Mouse (Mus musculus): ENCODE data around the gene Arhgap10. TPM values are rescaled to one million over a fixed set of nuclear protein-coding genes. Genes with fewer than 3 reads are reported as not detected.
A peak's percentile ranks its signal among the peaks of the same experiment; 100 is the strongest.

Gene Arhgap10
- total and polyA plus RNA-seq, 2 experiments from 2014 or later: 4.2 to 5.2 TPM

GRCm38 (mm10) chr8:77371006-77371405 lies 146.7 kb downstream of the Arhgap10 start:
- 92% methylated on average over 6 of the region's 6 CpGs for WGBS
- H3K4me2 ChIP-seq (ENCODE audit: low read depth, low read length): no peak overlapping the region
- H3K27me3 ChIP-seq (ENCODE audit: insufficient read depth, low read length): no peaks in the 10 kb centered on the region
- H3K9ac ChIP-seq (replicated peaks; ENCODE audit: low read length): no peak overlapping the region
- no peak for DNase-seq (ENCODE audit: low spot score)
- H3K9me3 ChIP-seq (ENCODE audit: low read length): no peaks in the 10 kb centered on the region
- H3K36me3 ChIP-seq (ENCODE audit: insufficient read depth, low read length): no peaks in the 10 kb centered on the region
- H3K4me1 ChIP-seq (ENCODE audit: insufficient read depth, low read length): 0 out of 2 replicates have a peak, but pooled peaks cover 2% of the 10 kb centered on the region
- H3K4me3 ChIP-seq (ENCODE audit: low read length): no peak overlapping the region
- ATAC-seq: no peak
- H3K27ac ChIP-seq: no peak overlapping the region
- TF ChIP-seq CTCF (IDR thresholded peaks at IDR 0.05; ENCODE audit: low read depth): no peak

DNA sequence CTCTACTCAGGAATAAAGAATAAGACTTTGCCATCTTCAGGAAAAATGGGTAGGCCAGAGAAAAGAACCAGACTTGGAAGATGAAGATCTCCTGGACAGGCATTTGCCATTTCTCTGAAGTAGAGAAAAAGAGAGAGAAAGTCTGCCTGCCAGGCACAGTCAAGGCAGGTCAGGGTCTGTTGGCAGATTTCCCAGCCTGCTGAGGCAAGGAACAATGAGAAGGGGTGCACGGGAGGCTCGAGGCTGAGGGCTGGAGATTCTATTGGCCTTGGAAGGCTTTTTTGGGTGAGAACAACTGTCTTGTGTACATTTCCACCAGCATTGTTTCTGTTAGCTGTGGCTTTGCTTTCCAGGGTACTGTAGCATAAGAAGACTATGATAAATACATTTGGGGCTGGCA lies 147.4 kb downstream of the Arhgap10 start:
- no peaks in the 10 kb centered on the region for H3K27me3 ChIP-seq (ENCODE audit: insufficient read depth, low read length)
- H3K4me1 ChIP-seq (ENCODE audit: insufficient read depth, low read length): 0 out of 2 replicates have a peak, but pooled peaks cover 2% of the 10 kb centered on the region
- 16% methylated on average over 2 of the region's 2 CpGs for WGBS
- no peak overlapping the region for H3K4me3 ChIP-seq (ENCODE audit: low read length)
- H3K9me3 ChIP-seq (ENCODE audit: low read length): no peaks in the 10 kb centered on the region
- no peak for TF ChIP-seq CTCF (IDR thresholded peaks at IDR 0.05; ENCODE audit: low read depth)
- ATAC-seq: 0 out of 2 replicates have a peak, but pooled peaks have one; percentile 27
- no peak overlapping the region for H3K27ac ChIP-seq
- peak; percentile 43 for DNase-seq (ENCODE audit: low spot score)
- H3K4me2 ChIP-seq (ENCODE audit: low read depth, low read length): no peak overlapping the region
- H3K36me3 ChIP-seq (ENCODE audit: insufficient read depth, low read length): no peaks in the 10 kb centered on the region
- no peak overlapping the region for H3K9ac ChIP-seq (replicated peaks; ENCODE audit: low read length)

DNA sequence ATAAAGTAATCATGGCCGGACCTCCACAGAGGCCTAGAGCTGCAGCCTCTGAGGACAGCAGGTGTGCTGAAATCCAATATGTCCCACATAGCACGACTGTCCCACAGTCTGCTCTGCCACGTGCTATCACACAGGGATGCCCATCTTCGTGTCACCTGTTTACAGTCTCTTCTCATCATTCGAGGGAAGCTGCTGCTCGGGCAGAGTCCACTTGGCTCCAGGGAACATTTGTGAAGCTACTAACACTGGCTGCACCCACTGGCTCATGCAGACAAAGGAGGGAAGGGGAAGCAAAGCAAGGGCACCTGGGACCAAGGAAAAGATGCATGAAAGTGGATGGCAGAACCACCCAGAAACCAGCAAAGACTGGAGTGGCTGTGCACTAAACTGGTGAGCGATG lies 148.1 kb downstream of the Arhgap10 start:
- no peak overlapping the region for H3K4me2 ChIP-seq (ENCODE audit: low read depth, low read length)
- TF ChIP-seq CTCF (IDR thresholded peaks at IDR 0.05; ENCODE audit: low read depth): no peak
- no peak for DNase-seq (ENCODE audit: low spot score)
- H3K4me1 ChIP-seq (ENCODE audit: insufficient read depth, low read length): no peaks in the 10 kb centered on the region
- H3K4me3 ChIP-seq (ENCODE audit: low read length): no peak overlapping the region
- no peak for ATAC-seq
- H3K36me3 ChIP-seq (ENCODE audit: insufficient read depth, low read length): no peaks in the 10 kb centered on the region
- no peaks in the 10 kb centered on the region for H3K27me3 ChIP-seq (ENCODE audit: insufficient read depth, low read length)
- no peak overlapping the region for H3K27ac ChIP-seq
- H3K9ac ChIP-seq (replicated peaks; ENCODE audit: low read length): no peak overlapping the region
- WGBS: 63% methylated on average over 7 of the region's 7 CpGs
- H3K9me3 ChIP-seq (ENCODE audit: low read length): no peaks in the 10 kb centered on the region

DNA sequence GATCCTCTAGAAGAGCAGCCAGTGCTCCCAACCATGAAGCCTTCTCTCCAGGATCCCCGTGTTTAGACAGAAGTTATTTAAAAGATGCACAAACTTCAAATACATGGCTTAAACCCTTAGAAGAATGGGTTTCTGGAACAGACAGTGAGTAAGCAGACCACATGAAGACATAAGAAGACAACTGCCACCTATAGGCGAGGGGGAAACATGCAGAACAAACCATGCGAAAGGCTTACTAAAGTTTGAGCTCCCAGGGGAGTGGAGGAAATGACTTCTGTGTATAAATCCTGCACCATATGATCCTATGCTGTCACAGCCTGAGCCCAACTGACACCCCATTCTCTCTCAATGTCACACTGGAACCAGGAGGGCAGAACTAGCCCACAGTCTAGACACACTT lies 150.7 kb downstream of the Arhgap10 start:
- peak; percentile 54 for TF ChIP-seq CTCF (IDR thresholded peaks at IDR 0.05; ENCODE audit: low read depth)
- H3K9ac ChIP-seq (replicated peaks; ENCODE audit: low read length): no peak overlapping the region
- no peak overlapping the region for H3K4me2 ChIP-seq (ENCODE audit: low read depth, low read length)
- no peak for ATAC-seq
- 55% methylated on average over 3 of the region's 3 CpGs for WGBS
- H3K9me3 ChIP-seq (ENCODE audit: low read length): no peaks in the 10 kb centered on the region
- no peaks in the 10 kb centered on the region for H3K36me3 ChIP-seq (ENCODE audit: insufficient read depth, low read length)
- H3K27me3 ChIP-seq (ENCODE audit: insufficient read depth, low read length): no peaks in the 10 kb centered on the region
- H3K4me1 ChIP-seq (ENCODE audit: insufficient read depth, low read length): no peaks in the 10 kb centered on the region
- no peak overlapping the region for H3K27ac ChIP-seq
- no peak overlapping the region for H3K4me3 ChIP-seq (ENCODE audit: low read length)
- DNase-seq (ENCODE audit: low spot score): peak; percentile 45

GRCm38 (mm10) chr8:77366446-77366845 lies 151.3 kb downstream of the Arhgap10 start:
- 0 out of 2 replicates have a peak, but pooled peaks cover 5% of the 10 kb centered on the region for H3K27me3 ChIP-seq (ENCODE audit: insufficient read depth, low read length)
- no peak overlapping the region for H3K27ac ChIP-seq
- no peak overlapping the region for H3K4me2 ChIP-seq (ENCODE audit: low read depth, low read length)
- H3K4me3 ChIP-seq (ENCODE audit: low read length): no peak overlapping the region
- no peak overlapping the region for H3K9ac ChIP-seq (replicated peaks; ENCODE audit: low read length)
- TF ChIP-seq CTCF (IDR thresholded peaks at IDR 0.05; ENCODE audit: low read depth): no peak
- ATAC-seq (no peak), DNase-seq (ENCODE audit: low spot score) (no peak)
- no peaks in the 10 kb centered on the region for H3K4me1 ChIP-seq (ENCODE audit: insufficient read depth, low read length)
- no peaks in the 10 kb centered on the region for H3K36me3 ChIP-seq (ENCODE audit: insufficient read depth, low read length)
- no peaks in the 10 kb centered on the region for H3K9me3 ChIP-seq (ENCODE audit: low read length)
- 88% methylated on average over 4 of the region's 4 CpGs for WGBS

GRCm38 (mm10) chr8:77365990-77366389 lies 151.8 kb downstream of the Arhgap10 start:
- Histone ChIP-seq H3K9me3 (ENCODE audit: low read length) (no peaks in the 10 kb centered on the region), H3K27me3 (ENCODE audit: insufficient read depth, low read length) (0 out of 2 replicates have a peak, but pooled peaks cover 5% of the 10 kb centered on the region), H3K4me3 (ENCODE audit: low read length) (no peak overlapping the region), H3K4me1 (ENCODE audit: insufficient read depth, low read length) (no peaks in the 10 kb centered on the region), H3K36me3 (ENCODE audit: insufficient read depth, low read length) (no peaks in the 10 kb centered on the region), H3K9ac (replicated peaks; ENCODE audit: low read length) (no peak overlapping the region), H3K27ac (no peak overlapping the region), H3K4me2 (ENCODE audit: low read depth, low read length) (no peak overlapping the region)
- DNase-seq (ENCODE audit: low spot score) (no peak), ATAC-seq (no peak)
- WGBS: 70% methylated on average over 6 of the region's 6 CpGs
- no peak for TF ChIP-seq CTCF (IDR thresholded peaks at IDR 0.05; ENCODE audit: low read depth)

- H3K9me3 ChIP-seq (ENCODE audit: low read length): no peaks in the 10 kb centered on the region
- DNase-seq (ENCODE audit: low spot score) (no peak), ATAC-seq (no peak)
- TF ChIP-seq CTCF (IDR thresholded peaks at IDR 0.05; ENCODE audit: low read depth): no peak
- H3K27ac ChIP-seq: no peak overlapping the region
- no peak overlapping the region for H3K4me2 ChIP-seq (ENCODE audit: low read depth, low read length)
- WGBS: 74% methylated on average over 11 of the region's 11 CpGs
- H3K36me3 ChIP-seq (ENCODE audit: insufficient read depth, low read length): no peaks in the 10 kb centered on the region
- H3K4me1 ChIP-seq (ENCODE audit: insufficient read depth, low read length): no peaks in the 10 kb centered on the region
- no peak overlapping the region for H3K9ac ChIP-seq (replicated peaks; ENCODE audit: low read length)
- H3K4me3 ChIP-seq (ENCODE audit: low read length): no peak overlapping the region
- H3K27me3 ChIP-seq (ENCODE audit: insufficient read depth, low read length): 0 out of 2 replicates have a peak, but pooled peaks cover 5% of the 10 kb centered on the region
Observed at GRCm38 (mm10) chr8:77364472-77364871, 153.3 kb downstream of the Arhgap10 start.
